Mouse (Mus musculus) midbrain, embryonic 14.5 days (tissue): ENCODE measurements at regions not wholly inside any gene's neighbourhood (a gene's known extent, or its start where the extent isn't known, plus 50 kb on each side); places are given as distances from the start of the nearest gene placed in this dataset.

ENCODE experiments used
- ATAC-seq: fragments of 200-750 bp; cut with Nextera tagmentation; 2 replicates; pipeline ENCODE4 v1.8.0; 2017; ENCODE audit warnings: moderate number of reproducible peaks, moderate library complexity; ENCODE audit not compliant: low FRiP score, low TSS enrichment
- DNase-seq: peaks from one replicate; pipeline ENCODE4 v3.0.0-alpha.2; 2015
- H3K27ac ChIP-seq: fragments of 300-500 bp; sonication (generic); replicated peaks from 2 replicates; pipeline ENCODE4 v1.5.1; 2014; ENCODE audit warnings: mild to moderate bottlenecking, low read depth, low read length, moderate library complexity
- H3K27me3 ChIP-seq: fragments of 300-500 bp; sonication (generic); 2 replicates; pipeline ENCODE4 v1.6.1; 2014; ENCODE audit warnings: low read length, control low read depth, mixed read lengths; ENCODE audit not compliant: control insufficient read depth, insufficient read depth
- H3K36me3 ChIP-seq: fragments of 300-500 bp; sonication (generic); 2 replicates; pipeline ENCODE4 v1.6.1; 2014; ENCODE audit warnings: low read length, control low read depth; ENCODE audit not compliant: control insufficient read depth, insufficient read depth
- H3K4me1 ChIP-seq: fragments of 300-500 bp; sonication (generic); 2 replicates; pipeline ENCODE4 v1.6.1; 2014; ENCODE audit warnings: mild to moderate bottlenecking, antibody characterized with exemption, low read length, control low read depth; ENCODE audit not compliant: control insufficient read depth, insufficient read depth
- H3K4me2 ChIP-seq: fragments of 300-500 bp; sonication (generic); 2 replicates; pipeline ENCODE4 v1.6.1; 2014; ENCODE audit warnings: mild to moderate bottlenecking, low read length, moderate library complexity
- H3K4me3 ChIP-seq: fragments of 300-500 bp; sonication (generic); replicated peaks from 2 replicates; pipeline ENCODE4 v1.5.1; 2014; ENCODE audit warnings: low read depth, low read length
- H3K9ac ChIP-seq: fragments of 300-500 bp; sonication (generic); replicated peaks from 2 replicates; pipeline ENCODE4 v1.6.1; 2014; ENCODE audit warnings: mild to moderate bottlenecking, low read length, moderate library complexity
- H3K9me3 ChIP-seq: fragments of 300-500 bp; sonication (generic); 2 replicates; pipeline ENCODE4 v1.6.1; 2016; ENCODE audit warnings: low read length, control low read depth, mixed read lengths; ENCODE audit not compliant: control insufficient read depth
- WGBS: fragments of 180-500 bp; shearing (Covaris S2); extraction: QIAGEN DNeasy Blood & Tissue Kit; methylation state at CpG from one replicate; pipeline ENCODE4 v1.1.7; 2014; 5-methylcytosine and 5-hydroxymethylcytosine counted together

- Histone ChIP-seq H3K4me2 (no peak overlapping the region), H3K36me3 (no peaks in the 10 kb centered on the region), H3K9me3 (no peaks in the 10 kb centered on the region), H3K4me3 (no peak overlapping the region), H3K27me3 (no peaks in the 10 kb centered on the region), H3K4me1 (peaks cover 12% of the 10 kb centered on the region), H3K9ac (no peak overlapping the region), H3K27ac (no peak overlapping the region)
- 63% methylated on average over 5 of the region's 5 CpGs for WGBS
- ATAC-seq (no peak), DNase-seq (no peak)
Observed at GRCm38 (mm10) chr3:9884691-9885354, 203.1 kb upstream of the Gm9833 start.

- Histone ChIP-seq H3K4me1 (peaks cover 12% of the 10 kb centered on the region), H3K4me2 (no peak overlapping the region), H3K9ac (no peak overlapping the region), H3K4me3 (no peak overlapping the region), H3K27me3 (no peaks in the 10 kb centered on the region), H3K36me3 (no peaks in the 10 kb centered on the region), H3K9me3 (no peaks in the 10 kb centered on the region), H3K27ac (peak overlapping the region; percentile 10; the same call in 1 of the 2 replicates)
- DNase-seq (peak; percentile 72), ATAC-seq (no peak)
- WGBS = 55% methylated on average over 8 of the region's 8 CpGs
Observed at GRCm38 (mm10) chr3:9885565-9885964, 202.3 kb upstream of the Gm9833 start.

GRCm38 (mm10) chr3:9886077-9886476, 201.8 kb upstream of the Gm9833 start:
- DNase-seq = peak; percentile 18
- ATAC-seq = no peak

DNA sequence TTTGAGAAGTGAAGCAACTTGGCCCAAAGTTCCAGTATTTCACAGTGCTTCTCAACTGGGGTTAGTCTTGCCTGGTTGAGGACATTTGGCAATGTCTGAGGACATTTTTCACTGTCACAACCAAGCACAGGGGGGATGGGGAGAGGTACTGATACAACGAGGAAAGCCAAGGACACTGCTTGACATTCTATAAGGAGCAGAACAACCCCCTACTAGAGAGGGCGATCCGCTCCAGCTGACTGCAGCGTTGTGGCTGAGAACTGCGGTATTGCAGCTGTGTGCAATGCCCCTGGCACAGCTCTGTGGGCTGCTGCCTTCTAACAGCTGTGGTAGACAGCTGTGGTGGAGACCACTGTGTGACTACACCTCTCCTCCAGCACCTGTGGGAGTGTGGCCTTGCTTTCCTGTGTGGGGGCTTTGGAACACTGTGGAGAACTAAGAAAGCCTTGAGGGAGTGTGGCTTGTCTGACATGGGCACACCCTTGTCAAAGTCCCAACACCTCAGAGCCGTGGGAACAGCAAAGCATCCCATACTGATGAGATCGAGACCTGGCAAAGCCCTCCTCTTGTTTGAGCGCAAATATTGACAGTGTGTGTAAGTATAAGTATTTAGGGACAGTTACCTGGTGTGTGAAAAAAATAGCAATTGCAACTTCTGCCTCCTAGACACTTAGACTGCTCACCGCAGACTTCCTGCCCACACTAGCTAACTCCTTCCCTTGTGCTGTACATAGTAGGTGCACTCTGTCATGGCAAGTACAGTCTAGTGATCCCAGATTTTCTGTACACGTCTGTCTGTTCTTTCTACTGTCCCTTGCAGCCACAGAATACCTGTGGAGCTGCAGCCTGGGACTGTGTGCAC, 200.9 kb upstream of the Gm9833 start:
- 77% methylated on average over 10 of the region's 10 CpGs for WGBS
- no peak overlapping the region for H3K4me2 ChIP-seq
- H3K27me3 ChIP-seq = no peaks in the 10 kb centered on the region
- no peak overlapping the region for H3K4me3 ChIP-seq
- peaks cover 12% of the 10 kb centered on the region for H3K4me1 ChIP-seq
- H3K9ac ChIP-seq = no peak overlapping the region
- H3K36me3 ChIP-seq = no peaks in the 10 kb centered on the region
- no peak for DNase-seq
- 0 out of 2 replicates have a peak, but pooled peaks have one; percentile 24 for ATAC-seq
- H3K9me3 ChIP-seq = no peaks in the 10 kb centered on the region
- H3K27ac ChIP-seq = no peak overlapping the region

More at GRCm38 (mm10) chr3:9886077-9886476, 201.8 kb upstream of the Gm9833 start:
- Histone ChIP-seq H3K9ac (no peak overlapping the region), H3K4me1 (peaks cover 12% of the 10 kb centered on the region), H3K9me3 (no peaks in the 10 kb centered on the region), H3K27me3 (no peaks in the 10 kb centered on the region), H3K27ac (no peak overlapping the region), H3K4me2 (no peak overlapping the region), H3K4me3 (no peak overlapping the region), H3K36me3 (no peaks in the 10 kb centered on the region)
- WGBS = 64% methylated on average over 4 of the region's 4 CpGs

DNA sequence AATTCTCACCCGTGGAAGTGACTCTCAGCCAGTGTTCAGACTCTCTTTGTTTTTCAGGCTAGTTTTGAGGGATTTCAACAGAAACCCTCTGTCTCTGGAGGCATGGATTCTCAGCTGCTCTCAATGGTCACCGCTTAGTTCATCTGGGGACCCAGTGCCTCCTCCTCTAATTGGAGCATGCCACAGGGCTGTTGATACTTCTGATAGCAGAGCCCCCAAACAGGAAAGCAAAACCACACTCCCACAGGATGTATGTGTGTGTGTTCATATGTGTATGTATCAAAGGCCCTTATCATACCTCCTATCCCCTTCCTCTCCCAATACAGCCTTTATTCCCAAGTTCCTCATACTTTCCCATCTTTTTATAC, 200.3 kb upstream of the Gm9833 start:
- no peak overlapping the region for H3K9ac ChIP-seq
- ATAC-seq = no peak
- no peak overlapping the region for H3K27ac ChIP-seq
- no peaks in the 10 kb centered on the region for H3K27me3 ChIP-seq
- no peak overlapping the region for H3K4me2 ChIP-seq
- no peak overlapping the region for H3K4me3 ChIP-seq
- H3K9me3 ChIP-seq = no peaks in the 10 kb centered on the region
- DNase-seq = no peak
- no peaks in the 10 kb centered on the region for H3K36me3 ChIP-seq
- peaks cover 12% of the 10 kb centered on the region for H3K4me1 ChIP-seq
- 72% methylated on average over 2 of the region's 2 CpGs for WGBS

DNA sequence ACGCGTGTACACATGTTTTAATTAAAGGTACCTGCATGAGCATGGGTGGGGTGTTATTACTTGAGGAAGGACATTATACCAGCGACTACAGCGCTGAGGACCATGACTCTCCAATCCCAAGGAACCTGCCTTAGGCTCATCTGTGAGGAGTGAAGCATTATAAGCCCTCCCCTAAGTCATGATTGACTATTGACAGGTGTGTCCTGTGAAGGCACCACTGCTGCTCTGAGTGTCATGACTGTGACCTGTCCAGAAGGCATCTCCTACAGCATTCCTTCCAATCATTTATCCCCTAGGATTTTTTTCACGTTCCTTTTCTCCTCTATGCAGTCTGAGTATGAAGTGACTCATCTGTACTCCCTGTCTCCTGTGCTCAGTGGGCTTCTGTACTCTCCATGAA, 199.9 kb upstream of the Gm9833 start:
- no peak overlapping the region for H3K9ac ChIP-seq
- H3K27ac ChIP-seq = no peak overlapping the region
- no peak for ATAC-seq
- H3K4me2 ChIP-seq = no peak overlapping the region
- DNase-seq = no peak
- H3K4me3 ChIP-seq = no peak overlapping the region
- H3K9me3 ChIP-seq = no peaks in the 10 kb centered on the region
- no peaks in the 10 kb centered on the region for H3K27me3 ChIP-seq
- no peaks in the 10 kb centered on the region for H3K36me3 ChIP-seq
- H3K4me1 ChIP-seq = peaks cover 12% of the 10 kb centered on the region
- WGBS = 87% methylated on average over 5 of the region's 5 CpGs

- Histone ChIP-seq H3K9ac (no peak overlapping the region), H3K4me2 (no peak overlapping the region), H3K27ac (no peak overlapping the region), H3K4me1 (no peaks in the 10 kb centered on the region), H3K4me3 (no peak overlapping the region), H3K9me3 (no peaks in the 10 kb centered on the region), H3K36me3 (no peaks in the 10 kb centered on the region), H3K27me3 (no peaks in the 10 kb centered on the region)
- 12% methylated on average over 4 of the region's 4 CpGs for WGBS
- 0 out of 2 replicates have a peak, but pooled peaks have one; percentile 55 for ATAC-seq
- DNase-seq = peak; percentile 25
Observed at GRCm38 (mm10) chr3:9892884-9893494, 194.9 kb upstream of the Gm9833 start.

DNA sequence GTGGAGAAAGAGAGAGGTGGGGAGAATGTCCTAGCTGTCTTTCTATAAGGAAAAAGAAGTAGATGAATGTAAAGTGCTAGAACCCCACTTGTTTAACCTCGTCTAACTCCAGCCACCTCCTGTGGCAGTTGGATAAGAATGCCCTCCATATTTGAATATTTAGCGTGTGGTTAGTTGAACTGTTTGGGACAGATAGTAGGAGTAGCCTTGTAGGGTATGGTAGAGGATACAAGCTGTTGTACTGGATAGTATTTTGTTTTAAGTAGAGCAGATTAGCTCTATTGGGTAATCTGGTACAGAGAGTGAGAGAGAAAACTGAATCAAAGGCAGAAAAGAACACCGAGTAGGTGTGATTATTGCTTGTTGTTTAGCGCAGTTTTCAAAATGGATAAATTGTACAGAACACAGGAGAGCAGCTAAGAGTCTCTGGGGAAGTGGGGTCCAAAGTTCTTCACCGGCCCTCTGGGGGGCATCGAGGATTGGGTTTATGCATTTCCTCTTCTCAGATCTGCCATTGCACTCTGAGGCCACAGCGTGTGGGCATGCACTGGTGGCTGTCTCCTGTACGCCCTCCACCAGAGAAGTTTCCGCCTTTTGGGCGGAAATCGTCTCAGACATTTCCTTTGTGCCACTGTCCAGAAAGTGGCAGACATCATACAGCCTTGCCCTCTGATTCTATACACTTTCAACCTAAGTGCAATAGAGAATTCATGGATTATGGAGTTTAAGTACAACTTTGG, 192.3 kb upstream of the Gm9833 start:
- DNase-seq (no peak), ATAC-seq (no peak)
- Histone ChIP-seq H3K36me3 (no peaks in the 10 kb centered on the region), H3K4me2 (no peak overlapping the region), H3K27me3 (no peaks in the 10 kb centered on the region), H3K27ac (no peak overlapping the region), H3K9me3 (no peaks in the 10 kb centered on the region), H3K9ac (no peak overlapping the region), H3K4me3 (no peak overlapping the region), H3K4me1 (no peaks in the 10 kb centered on the region)
- 94% methylated on average over 11 of the region's 11 CpGs for WGBS
